Mouse (Mus musculus) heart, embryonic 15.5 days (tissue): ENCODE measurements at regions not wholly inside any gene's neighbourhood (a gene's known extent, or its start where the extent isn't known, plus 50 kb on each side); places are given as distances from the start of the nearest gene placed in this dataset.

Source experiments
- ATAC-seq: fragments of 200-750 bp; cut with Nextera tagmentation; replicated peaks from 2 replicates; pipeline ENCODE4 v1.8.0; 2017; ENCODE audit warnings: low read depth, moderate TSS enrichment; ENCODE audit not compliant: insufficient number of reproducible peaks, insufficient read depth, low FRiP score
- H3K27ac ChIP-seq: fragments of 300-500 bp; sonication (generic); 2 replicates; pipeline ENCODE4 v1.5.1; 2015; ENCODE audit warnings: mild to moderate bottlenecking, inconsistent platforms
- H3K27me3 ChIP-seq: fragments of 300-500 bp; sonication (generic); 2 replicates; pipeline ENCODE4 v1.6.1; 2015; ENCODE audit warnings: inconsistent platforms
- H3K36me3 ChIP-seq: fragments of 300-500 bp; sonication (generic); 2 replicates; pipeline ENCODE4 v1.6.1; 2015; ENCODE audit warnings: mild to moderate bottlenecking, inconsistent platforms
- H3K4me1 ChIP-seq: fragments of 300-500 bp; sonication (generic); replicated peaks from 2 replicates; pipeline ENCODE4 v1.6.1; 2015; ENCODE audit warnings: inconsistent platforms
- H3K4me2 ChIP-seq: fragments of 300-500 bp; sonication (generic); 2 replicates; pipeline ENCODE4 v1.6.1; 2015; ENCODE audit warnings: inconsistent platforms, mild to moderate bottlenecking, moderate library complexity
- H3K4me3 ChIP-seq: fragments of 300-500 bp; sonication (generic); 2 replicates; pipeline ENCODE4 v1.5.1; 2015; ENCODE audit warnings: mild to moderate bottlenecking, inconsistent platforms
- H3K9ac ChIP-seq: fragments of 300-500 bp; sonication (generic); 2 replicates; pipeline ENCODE4 v1.6.1; 2015; ENCODE audit warnings: mild to moderate bottlenecking, inconsistent platforms
- H3K9me3 ChIP-seq: fragments of 300-500 bp; sonication (generic); replicated peaks from 2 replicates; pipeline ENCODE4 v1.6.1; 2016; ENCODE audit warnings: inconsistent platforms
- WGBS: fragments of 180-500 bp; shearing (Covaris S2); methylation state at CpG from one replicate; pipeline ENCODE4 v1.1.7; 2015; ENCODE audit warnings: mixed read lengths; 5-methylcytosine and 5-hydroxymethylcytosine counted together

GRCm38 (mm10) chr16:76509109-76509650 lies 135.6 kb upstream of the Nrip1 start:
- 77% methylated on average over 6 of the region's 6 CpGs for WGBS
- H3K9ac ChIP-seq = no peak overlapping the region
- H3K4me1 ChIP-seq = no peaks in the 10 kb centered on the region
- H3K9me3 ChIP-seq = no peaks in the 10 kb centered on the region
- H3K4me3 ChIP-seq = no peak overlapping the region
- no peaks in the 10 kb centered on the region for H3K36me3 ChIP-seq
- H3K27ac ChIP-seq = no peak overlapping the region
- no peak overlapping the region for H3K4me2 ChIP-seq
- H3K27me3 ChIP-seq = no peaks in the 10 kb centered on the region
- ATAC-seq = no peak

GRCm38 (mm10) chr16:76507191-76507746 lies 133.6 kb upstream of the Nrip1 start:
- Histone ChIP-seq H3K4me2 (no peak overlapping the region), H3K36me3 (no peaks in the 10 kb centered on the region), H3K9ac (no peak overlapping the region), H3K9me3 (no peaks in the 10 kb centered on the region), H3K27ac (no peak overlapping the region), H3K27me3 (no peaks in the 10 kb centered on the region), H3K4me3 (no peak overlapping the region), H3K4me1 (no peaks in the 10 kb centered on the region)
- no peak for ATAC-seq
- 70% methylated on average over 5 of the region's 5 CpGs for WGBS

- H3K4me1 ChIP-seq = no peaks in the 10 kb centered on the region
- H3K9me3 ChIP-seq = no peaks in the 10 kb centered on the region
- WGBS = 56% methylated on average over 4 of the region's 4 CpGs
- H3K27ac ChIP-seq = no peak overlapping the region
- H3K27me3 ChIP-seq = no peaks in the 10 kb centered on the region
- ATAC-seq = no peak
- H3K9ac ChIP-seq = no peak overlapping the region
- no peak overlapping the region for H3K4me2 ChIP-seq
- H3K4me3 ChIP-seq = no peak overlapping the region
- no peaks in the 10 kb centered on the region for H3K36me3 ChIP-seq
Observed at GRCm38 (mm10) chr16:76506240-76506639, 132.6 kb upstream of the Nrip1 start.

- ATAC-seq = no peak
- Histone ChIP-seq H3K36me3 (no peaks in the 10 kb centered on the region), H3K4me3 (no peak overlapping the region), H3K27ac (no peak overlapping the region), H3K9ac (no peak overlapping the region), H3K4me1 (no peaks in the 10 kb centered on the region), H3K27me3 (no peaks in the 10 kb centered on the region), H3K9me3 (no peaks in the 10 kb centered on the region), H3K4me2 (no peak overlapping the region)
- 60% methylated on average over 8 of the region's 8 CpGs for whole genome bisulfite sequencing
Observed at GRCm38 (mm10) chr16:76499686-76500400, 126.2 kb upstream of the Nrip1 start.

GRCm38 (mm10) chr16:76498233-76498632 lies 124.6 kb upstream of the Nrip1 start:
- H3K36me3 ChIP-seq = no peaks in the 10 kb centered on the region
- H3K4me1 ChIP-seq = no peaks in the 10 kb centered on the region
- no peaks in the 10 kb centered on the region for H3K9me3 ChIP-seq
- H3K4me3 ChIP-seq = no peak overlapping the region
- ATAC-seq = no peak
- H3K27me3 ChIP-seq = no peaks in the 10 kb centered on the region
- no peak overlapping the region for H3K27ac ChIP-seq
- no peak overlapping the region for H3K9ac ChIP-seq
- H3K4me2 ChIP-seq = no peak overlapping the region
- 62% methylated on average over 2 of the region's 2 CpGs for WGBS

- Histone ChIP-seq H3K27me3 (no peaks in the 10 kb centered on the region), H3K9ac (no peak overlapping the region), H3K4me3 (no peak overlapping the region), H3K9me3 (no peaks in the 10 kb centered on the region), H3K36me3 (no peaks in the 10 kb centered on the region), H3K27ac (no peak overlapping the region), H3K4me1 (no peaks in the 10 kb centered on the region), H3K4me2 (no peak overlapping the region)
- no peak for ATAC-seq
- WGBS = 48% methylated on average over 12 of the region's 12 CpGs
Observed at GRCm38 (mm10) chr16:76497041-76497808, 123.6 kb upstream of the Nrip1 start.

GRCm38 (mm10) chr16:76483419-76483818 lies 109.8 kb upstream of the Nrip1 start:
- no peak for ATAC-seq
- no peaks in the 10 kb centered on the region for H3K27me3 ChIP-seq
- H3K4me1 ChIP-seq = no peaks in the 10 kb centered on the region
- H3K36me3 ChIP-seq = no peaks in the 10 kb centered on the region
- H3K9ac ChIP-seq = no peak overlapping the region
- no peak overlapping the region for H3K27ac ChIP-seq
- no peaks in the 10 kb centered on the region for H3K9me3 ChIP-seq
- no peak overlapping the region for H3K4me3 ChIP-seq
- H3K4me2 ChIP-seq = no peak overlapping the region
- 87% methylated on average over 5 of the region's 5 CpGs for WGBS

GRCm38 (mm10) chr16:76481966-76482365 lies 108.3 kb upstream of the Nrip1 start:
- H3K27me3 ChIP-seq = no peaks in the 10 kb centered on the region
- H3K4me3 ChIP-seq = no peak overlapping the region
- no peaks in the 10 kb centered on the region for H3K9me3 ChIP-seq
- WGBS = 84% methylated on average over 4 of the region's 4 CpGs
- no peak overlapping the region for H3K9ac ChIP-seq
- no peak overlapping the region for H3K27ac ChIP-seq
- H3K4me2 ChIP-seq = no peak overlapping the region
- ATAC-seq = no peak
- H3K4me1 ChIP-seq = no peaks in the 10 kb centered on the region
- H3K36me3 ChIP-seq = no peaks in the 10 kb centered on the region

- H3K27me3 ChIP-seq = no peaks in the 10 kb centered on the region
- H3K9me3 ChIP-seq = no peaks in the 10 kb centered on the region
- H3K36me3 ChIP-seq = no peaks in the 10 kb centered on the region
- ATAC-seq = no peak
- H3K4me1 ChIP-seq = no peaks in the 10 kb centered on the region
- no peak overlapping the region for H3K27ac ChIP-seq
- H3K4me3 ChIP-seq = no peak overlapping the region
- H3K4me2 ChIP-seq = no peak overlapping the region
- WGBS = 69% methylated on average over 8 of the region's 8 CpGs
- no peak overlapping the region for H3K9ac ChIP-seq
Observed at GRCm38 (mm10) chr16:76477474-76477873, 103.8 kb upstream of the Nrip1 start.

GRCm38 (mm10) chr16:76474481-76474880 lies 100.9 kb upstream of the Nrip1 start:
- Histone ChIP-seq H3K27ac (no peak overlapping the region), H3K9ac (no peak overlapping the region), H3K4me2 (no peak overlapping the region), H3K9me3 (no peaks in the 10 kb centered on the region), H3K36me3 (no peaks in the 10 kb centered on the region), H3K4me3 (no peak overlapping the region), H3K27me3 (no peaks in the 10 kb centered on the region), H3K4me1 (no peaks in the 10 kb centered on the region)
- WGBS = 85% methylated on average over 6 of the region's 6 CpGs
- no peak for ATAC-seq

GRCm38 (mm10) chr16:76472386-76472785 lies 98.8 kb upstream of the Nrip1 start:
- Histone ChIP-seq H3K4me1 (no peaks in the 10 kb centered on the region), H3K27ac (no peak overlapping the region), H3K36me3 (no peaks in the 10 kb centered on the region), H3K9ac (no peak overlapping the region), H3K4me2 (no peak overlapping the region), H3K9me3 (no peaks in the 10 kb centered on the region), H3K4me3 (no peak overlapping the region), H3K27me3 (no peaks in the 10 kb centered on the region)
- no peak for ATAC-seq
- WGBS = 74% methylated on average over 3 of the region's 3 CpGs
